Mouse (Mus musculus) heart, embryonic 10.5 days (tissue): ENCODE results near the gene Plk3. TPM values are rescaled to one million over a fixed set of nuclear protein-coding genes. Genes with fewer than 3 reads are reported as not detected.
"Not testable (repeated sequence)": the region's sequence is repeated elsewhere in the genome, so short reads cannot be mapped to it uniquely, and the experiment has no call there.

Source experiments
- DNase-seq: peaks from one replicate; pipeline ENCODE4 v3.0.0-alpha.2; 2017; ENCODE audit warnings: low spot score
- H3K27ac ChIP-seq: fragments of 300-500 bp; sonication (generic); 2 replicates; pipeline ENCODE4 v1.5.1; 2016; ENCODE audit warnings: mild to moderate bottlenecking
- H3K27me3 ChIP-seq: fragments of 300-500 bp; sonication (generic); 2 replicates; pipeline ENCODE4 v1.6.1; 2016; ENCODE audit warnings: mild to moderate bottlenecking; ENCODE audit not compliant: poor library complexity, insufficient read depth, severe bottlenecking
- H3K36me3 ChIP-seq: fragments of 300-500 bp; sonication (generic); 2 replicates; pipeline ENCODE4 v1.6.1; 2016; ENCODE audit warnings: mild to moderate bottlenecking, moderate library complexity
- H3K4me1 ChIP-seq: fragments of 300-500 bp; sonication (generic); 2 replicates; pipeline ENCODE4 v1.6.1; 2016; ENCODE audit warnings: mild to moderate bottlenecking
- H3K4me3 ChIP-seq: fragments of 300-500 bp; sonication (generic); 2 replicates; pipeline ENCODE4 v1.5.1; 2016; ENCODE audit warnings: mild to moderate bottlenecking, moderate library complexity
- H3K9me3 ChIP-seq: fragments of 300-500 bp; sonication (generic); 2 replicates; pipeline ENCODE4 v1.6.1; 2016; ENCODE audit warnings: mild to moderate bottlenecking, moderate library complexity
- WGBS: fragments of 180-500 bp; shearing (Covaris S2); methylation state at CpG from one replicate; pipeline ENCODE4 v1.1.7; 2016; 5-methylcytosine and 5-hydroxymethylcytosine counted together
- polyA plus RNA-seq: library from polyadenylated mRNA; unstranded; fragments of >200 nt; fragmentation: Nextera tagmentation; extraction: Ambion mirVana; gene quantifications from 2 replicates; pipeline ENCODE4 v1.2.1, GENCODE M21; 2016

Gene Plk3
- 1.5 and 2.4 TPM in 2 replicates for polyA plus RNA-seq

DNA sequence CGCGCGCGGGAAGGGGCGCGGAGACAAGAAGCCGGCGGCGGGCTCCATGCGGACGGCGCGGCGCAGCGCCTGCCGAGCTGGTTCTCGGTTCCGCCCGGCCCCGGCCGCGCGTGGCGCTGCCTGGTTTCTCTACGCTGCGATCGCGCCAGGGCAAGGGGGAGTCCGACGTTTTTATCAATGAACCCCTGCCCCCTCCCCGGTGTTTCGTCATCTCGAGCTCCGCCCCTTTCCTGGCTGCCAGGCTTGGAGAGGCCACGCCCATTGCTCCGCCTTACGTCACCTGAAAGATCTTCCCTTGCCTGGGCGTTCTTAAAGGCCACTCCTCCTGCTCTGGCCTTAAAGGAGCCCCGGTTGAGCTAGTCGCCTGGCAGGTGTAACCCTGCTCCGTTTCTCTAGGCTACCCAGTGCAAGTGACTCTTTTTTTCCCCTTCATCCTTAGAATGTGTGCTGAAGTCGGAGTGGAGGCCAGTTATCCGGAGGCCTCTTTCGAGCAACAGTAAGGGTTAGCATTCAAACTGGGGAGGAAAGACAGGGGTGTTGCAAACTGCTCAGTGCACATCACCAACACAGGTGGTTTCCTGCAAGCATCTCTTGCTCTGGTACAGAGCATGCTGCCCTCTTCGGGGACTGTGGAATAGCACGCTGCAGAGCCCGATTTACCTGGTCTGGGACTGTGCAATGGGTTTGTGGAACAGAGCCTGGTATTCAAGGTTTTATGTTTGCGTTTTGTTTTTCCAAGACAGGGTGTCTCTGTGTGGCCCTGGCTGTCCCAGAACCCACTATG is at the start of gene Plk3:
Gene Plk3 (minus strand): TSS at position 147 of the 784 bp plus-strand sequence.
- peak within 1 kb of the TSS; percentile 82 for H3K4me3 ChIP-seq
- H3K27ac ChIP-seq = peak within 1 kb of the TSS; percentile 85
- H3K27me3 ChIP-seq = peaks cover 41% of the 10 kb centered on the region
- H3K4me1 ChIP-seq = peaks cover 33% of the 10 kb centered on the region
- DNase-seq = peak; percentile 98
- H3K36me3 ChIP-seq = 0 out of 2 replicates have a peak, but pooled peaks cover 6% of the 10 kb centered on the region
- WGBS = 2% methylated on average over 48 of the region's 48 CpGs
- no peaks in the 10 kb centered on the region for H3K9me3 ChIP-seq

DNA sequence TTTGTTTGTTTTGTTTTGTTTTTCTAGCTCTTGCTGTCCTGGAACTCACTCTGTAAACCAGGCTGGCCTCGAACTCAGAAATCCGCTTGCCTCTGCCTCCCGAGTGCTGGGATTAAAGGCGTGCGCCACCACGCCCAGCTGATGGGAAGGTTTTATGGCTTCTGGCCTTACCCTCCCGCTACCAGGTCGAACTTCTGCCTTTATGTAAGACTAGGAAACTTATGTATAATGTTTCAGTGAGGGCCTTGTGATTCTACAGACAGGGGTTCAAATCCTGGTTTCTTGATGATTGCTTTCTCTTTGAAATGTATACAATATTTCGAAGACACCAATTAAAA is 49.0 kb upstream of the Plk3 start:
- Histone ChIP-seq H3K27ac (peak overlapping the region; percentile 90), H3K4me3 (peak overlapping the region; percentile 73), H3K36me3 (peaks cover 24% of the 10 kb centered on the region)
- not testable (repeated sequence) for H3K4me1 ChIP-seq, H3K9me3 ChIP-seq, H3K27me3 ChIP-seq, DNase-seq
- 16% methylated on average over 9 of the region's 9 CpGs for WGBS

DNA sequence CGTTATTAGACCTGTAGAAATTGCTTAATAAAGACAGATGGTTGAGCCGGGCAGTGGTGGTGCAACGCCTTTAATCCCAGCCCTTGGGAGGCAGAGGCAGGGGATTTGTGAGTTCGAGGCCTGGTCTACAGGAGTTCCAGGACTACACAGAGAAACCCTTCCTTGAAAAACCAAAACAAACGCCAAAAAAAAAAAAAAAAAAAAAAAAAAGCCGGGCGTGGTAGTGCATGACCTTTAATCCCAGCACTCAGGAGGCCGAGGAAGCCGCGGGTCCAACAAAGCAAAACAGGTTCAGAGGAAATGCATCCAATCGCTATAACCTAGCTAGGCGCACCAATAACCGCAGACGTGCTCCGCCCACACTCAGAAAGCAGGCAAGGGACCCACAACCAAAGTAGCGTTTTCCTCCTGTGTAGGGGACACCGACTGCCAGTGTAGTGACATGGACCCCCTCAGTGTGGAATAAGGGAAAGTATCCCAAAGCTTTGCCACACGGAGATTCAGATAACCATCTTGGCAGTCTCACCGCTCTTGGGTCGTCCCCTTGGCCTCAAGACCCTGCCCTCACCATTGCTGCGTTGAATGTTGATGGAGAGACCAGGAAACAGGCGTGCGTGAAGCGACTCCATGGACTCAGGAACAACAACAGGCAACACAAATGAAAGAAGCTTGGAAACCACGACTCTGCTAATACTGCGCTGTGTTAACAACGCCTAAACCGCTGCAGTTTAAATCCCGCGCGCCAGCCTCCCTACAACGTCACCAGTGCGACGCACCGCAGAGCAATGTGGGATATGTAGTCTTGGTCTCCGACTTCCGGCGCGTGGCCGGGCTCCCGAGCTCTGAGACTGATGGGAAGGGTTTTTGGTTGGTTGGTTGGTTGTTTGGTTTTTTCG is 48.3 kb upstream of the Plk3 start, which contains the start of gene Kif2c:
Gene Kif2c (minus strand): TSS at position 777 of the 896 bp plus-strand sequence.
- WGBS = 2% methylated on average over 42 of the region's 42 CpGs
- H3K4me3 ChIP-seq = peak within 1 kb of the TSS; percentile 73
- peaks cover 30% of the 10 kb centered on the region for H3K36me3 ChIP-seq
- peak; percentile 96 for DNase-seq
- no peaks in the 10 kb centered on the region for H3K27me3 ChIP-seq
- H3K9me3 ChIP-seq = no peaks in the 10 kb centered on the region
- peak within 1 kb of the TSS; percentile 90 for H3K27ac ChIP-seq
- H3K4me1 ChIP-seq = peaks cover 8% of the 10 kb centered on the region; the same call in 1 of the 2 replicates

DNA sequence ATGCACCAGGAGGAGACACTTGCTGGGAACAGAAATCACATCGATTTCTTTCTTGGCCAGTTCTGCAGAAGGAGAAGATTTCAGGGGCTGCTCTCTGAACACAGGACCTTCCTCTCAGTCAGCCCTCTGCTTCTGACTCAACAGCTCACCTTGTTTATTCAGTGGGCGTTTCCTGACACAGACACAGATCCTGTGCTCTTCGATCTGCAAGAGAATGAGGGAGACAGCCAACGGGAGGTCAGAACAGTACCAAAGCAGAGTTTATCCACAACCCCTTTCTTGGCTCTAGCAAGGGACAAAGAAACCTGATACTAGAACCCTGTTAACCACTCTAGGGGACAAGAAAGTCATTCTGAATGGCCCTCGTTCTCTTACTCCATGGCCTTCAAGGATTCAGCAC is 36.2 kb upstream of the Plk3 start:
- H3K9me3 ChIP-seq = no peaks in the 10 kb centered on the region
- no peaks in the 10 kb centered on the region for H3K27me3 ChIP-seq
- H3K4me3 ChIP-seq = no peak overlapping the region
- no peak overlapping the region for H3K27ac ChIP-seq
- peaks cover 98% of the 10 kb centered on the region for H3K36me3 ChIP-seq
- no peaks in the 10 kb centered on the region for H3K4me1 ChIP-seq
- WGBS = 89% methylated on average over 5 of the region's 5 CpGs
- no peak for DNase-seq

DNA sequence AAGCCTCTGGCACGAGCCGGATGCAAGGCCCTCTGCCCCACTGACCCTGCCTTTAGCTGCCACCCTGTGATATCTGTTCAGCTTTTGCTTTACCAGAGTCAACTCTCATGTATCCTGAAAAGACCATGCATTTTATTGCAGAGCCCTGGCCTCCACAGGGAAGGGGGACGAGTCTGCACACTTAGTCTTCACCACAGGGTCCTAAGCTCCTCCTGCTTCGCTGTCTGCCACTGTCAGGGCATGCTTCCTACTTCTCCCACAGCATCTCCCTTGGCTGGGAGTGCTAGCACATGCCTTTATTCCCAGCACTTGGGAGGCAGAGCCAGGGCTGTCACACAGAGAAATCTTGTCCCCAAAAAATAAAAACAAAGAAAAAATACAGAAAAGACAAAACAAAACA is 27.4 kb upstream of the Plk3 start:
- Histone ChIP-seq H3K27me3 (no peaks in the 10 kb centered on the region), H3K4me3 (no peak overlapping the region), H3K9me3 (no peaks in the 10 kb centered on the region), H3K4me1 (no peaks in the 10 kb centered on the region), H3K27ac (no peak overlapping the region), H3K36me3 (peaks cover 74% of the 10 kb centered on the region)
- no peak for DNase-seq
- WGBS = 83% methylated on average over 4 of the region's 4 CpGs

DNA sequence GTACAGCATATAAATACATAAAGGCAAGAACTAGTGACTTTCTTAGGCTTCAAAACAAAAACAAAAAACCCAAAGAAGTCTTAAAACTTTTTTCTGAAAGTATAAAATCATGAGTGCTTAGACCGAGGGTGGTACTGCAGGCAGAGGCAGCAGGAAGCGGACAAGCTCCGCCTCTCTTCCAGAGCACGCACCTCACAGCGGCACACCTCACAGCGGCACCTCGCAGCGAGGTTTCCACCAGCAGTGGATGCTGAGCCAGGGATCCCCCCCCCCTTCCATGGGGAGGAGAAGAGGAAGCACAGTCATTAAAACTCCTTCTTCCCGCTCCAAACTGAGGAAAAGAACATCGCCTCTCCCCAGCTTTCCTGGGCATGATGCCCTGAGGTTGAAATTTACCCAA is 25.9 kb upstream of the Plk3 start:
- H3K27ac ChIP-seq = no peak overlapping the region
- no peak overlapping the region for H3K4me3 ChIP-seq
- no peaks in the 10 kb centered on the region for H3K9me3 ChIP-seq
- 0 out of 2 replicates have a peak, but pooled peaks cover 2% of the 10 kb centered on the region for H3K4me1 ChIP-seq
- WGBS = 89% methylated on average over 10 of the region's 10 CpGs
- H3K27me3 ChIP-seq = no peaks in the 10 kb centered on the region
- H3K36me3 ChIP-seq = peaks cover 65% of the 10 kb centered on the region
- no peak for DNase-seq

DNA sequence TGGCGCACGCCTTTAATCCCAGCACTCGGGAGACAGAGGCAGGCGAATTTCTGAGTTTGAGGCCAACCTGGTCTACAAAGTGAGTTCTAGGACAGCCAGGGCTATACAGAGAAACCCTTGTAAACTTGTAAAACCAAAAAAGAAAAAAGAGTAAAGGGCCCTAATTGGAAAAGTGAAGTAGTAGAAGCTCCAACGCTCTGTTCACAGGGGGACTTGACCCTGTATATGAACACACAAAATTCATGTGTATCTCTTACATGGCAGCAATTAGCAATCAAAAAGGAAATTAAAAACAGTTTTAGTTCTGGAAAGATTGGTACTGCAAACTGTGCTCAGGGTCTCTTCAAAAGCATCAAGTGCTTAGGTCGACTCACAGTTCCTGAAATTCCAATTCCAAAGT is 22.6 kb upstream of the Plk3 start:
- DNase-seq = no peak
- H3K4me1 ChIP-seq = peaks cover 25% of the 10 kb centered on the region; the same call in 1 of the 2 replicates
- H3K27ac ChIP-seq = peak overlapping the region; percentile 99
- peaks cover 65% of the 10 kb centered on the region for H3K36me3 ChIP-seq
- WGBS = 32% methylated on average over 6 of the region's 6 CpGs
- peak overlapping the region; percentile 99 for H3K4me3 ChIP-seq
- H3K27me3 ChIP-seq = no peaks in the 10 kb centered on the region
- no peaks in the 10 kb centered on the region for H3K9me3 ChIP-seq

DNA sequence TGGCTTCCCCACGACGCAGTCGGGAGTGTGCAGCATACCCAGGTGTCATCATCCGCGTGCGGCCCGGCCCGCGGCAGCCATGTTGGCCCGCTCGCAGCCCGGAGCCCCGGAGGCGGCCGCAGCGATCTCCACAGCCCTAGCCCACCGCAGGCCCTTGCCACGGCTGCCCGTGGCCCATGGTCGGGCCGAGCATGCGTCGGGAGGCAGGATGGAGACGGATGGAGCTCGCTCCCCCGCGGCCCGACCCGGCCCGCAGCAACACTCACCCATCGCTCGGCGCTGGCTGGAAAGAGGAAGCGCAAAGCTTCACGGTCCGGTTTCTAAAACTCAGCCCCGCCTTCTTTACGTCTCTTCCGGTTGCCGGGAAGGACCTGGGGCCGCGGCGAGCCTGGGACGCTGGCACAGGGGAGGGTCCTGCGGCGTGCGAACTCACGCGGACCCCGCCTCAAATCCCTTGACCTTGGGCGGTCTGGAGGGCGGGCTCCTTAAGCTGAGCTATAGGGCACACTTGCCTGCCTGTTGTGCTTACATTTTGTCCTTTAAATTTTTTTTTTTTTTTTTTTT is 22.1 kb upstream of the Plk3 start, which contains the start of gene Rps8:
Gene Rps8 (minus strand): TSS at position 452 of the 564 bp plus-strand sequence.
- Histone ChIP-seq H3K9me3 (no peaks in the 10 kb centered on the region), H3K27ac (peak within 1 kb of the TSS; percentile 99), H3K27me3 (no peaks in the 10 kb centered on the region), H3K36me3 (peaks cover 65% of the 10 kb centered on the region), H3K4me3 (peak within 1 kb of the TSS; percentile 99), H3K4me1 (peaks cover 25% of the 10 kb centered on the region; the same call in 1 of the 2 replicates)
- WGBS = 0% methylated on average over 52 of the region's 52 CpGs
- DNase-seq = peak; percentile 96

DNA sequence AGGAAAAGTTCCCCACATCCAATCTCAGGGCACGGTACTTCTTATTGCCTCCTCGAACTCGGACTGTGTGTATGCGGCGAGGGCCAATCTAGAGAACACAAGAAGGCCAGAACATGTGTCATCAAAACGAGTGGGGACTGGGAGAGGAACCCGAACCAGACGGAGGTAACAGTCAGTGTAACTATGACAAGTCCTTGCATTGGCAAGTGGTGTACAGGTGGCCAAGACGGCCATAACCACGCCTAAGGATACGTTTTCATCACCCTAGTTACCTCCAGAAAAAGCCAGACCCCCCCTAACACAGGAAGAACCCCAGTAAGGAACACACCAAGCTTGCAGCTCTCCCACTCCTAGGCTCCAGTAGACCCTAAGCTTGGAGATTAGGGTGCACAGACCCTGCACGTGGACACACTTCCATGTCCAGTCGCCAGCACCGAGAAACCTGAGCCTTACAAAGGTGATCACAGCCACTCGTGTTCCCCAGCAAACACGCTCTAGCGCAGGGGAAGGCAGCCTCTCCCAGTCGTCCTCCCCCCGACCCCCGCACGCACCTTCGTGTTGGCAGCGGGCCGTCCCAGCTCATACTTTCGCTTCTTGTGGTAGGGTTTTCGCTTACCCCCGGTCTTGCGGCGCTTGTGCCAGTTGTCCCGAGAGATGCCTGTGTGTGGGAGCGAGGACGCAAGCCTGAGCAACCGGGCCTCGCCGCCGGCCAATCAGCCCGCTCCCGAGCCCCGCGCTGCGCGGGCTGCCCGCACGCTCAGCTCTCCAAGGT is 21.4 kb upstream of the Plk3 start:
- no peak for DNase-seq
- H3K4me1 ChIP-seq = peaks cover 25% of the 10 kb centered on the region; the same call in 1 of the 2 replicates
- peak overlapping the region; percentile 99 for H3K27ac ChIP-seq
- H3K36me3 ChIP-seq = peaks cover 66% of the 10 kb centered on the region
- H3K27me3 ChIP-seq = no peaks in the 10 kb centered on the region
- no peaks in the 10 kb centered on the region for H3K9me3 ChIP-seq
- WGBS = 1% methylated on average over 44 of the region's 44 CpGs
- H3K4me3 ChIP-seq = peak overlapping the region; percentile 99

DNA sequence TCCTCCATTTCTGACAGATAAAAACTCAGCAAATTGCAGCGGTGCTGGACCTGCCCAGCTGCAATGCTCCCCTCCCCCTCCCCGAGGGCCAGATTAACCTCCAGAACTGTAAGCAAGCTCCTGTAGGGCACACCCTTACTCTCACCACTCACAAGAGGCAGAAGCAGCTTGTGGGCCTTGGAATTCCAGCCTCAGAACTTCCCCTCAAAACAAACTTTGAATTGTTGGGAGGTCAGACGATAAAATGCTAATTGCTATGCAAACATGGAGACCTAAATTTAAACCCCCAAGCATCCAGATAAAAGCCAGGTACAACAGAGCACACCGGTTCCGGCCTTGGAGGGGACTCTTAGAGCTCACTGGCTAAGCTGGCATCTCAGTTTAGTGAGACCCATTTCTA is 19.0 kb upstream of the Plk3 start:
- peak; percentile 73 for DNase-seq
- Histone ChIP-seq H3K36me3 (peaks cover 71% of the 10 kb centered on the region), H3K4me3 (no peak overlapping the region), H3K27me3 (no peaks in the 10 kb centered on the region), H3K27ac (no peak overlapping the region), H3K9me3 (no peaks in the 10 kb centered on the region), H3K4me1 (peaks cover 25% of the 10 kb centered on the region; the same call in 1 of the 2 replicates)
- WGBS = 78% methylated on average over 5 of the region's 5 CpGs

DNA sequence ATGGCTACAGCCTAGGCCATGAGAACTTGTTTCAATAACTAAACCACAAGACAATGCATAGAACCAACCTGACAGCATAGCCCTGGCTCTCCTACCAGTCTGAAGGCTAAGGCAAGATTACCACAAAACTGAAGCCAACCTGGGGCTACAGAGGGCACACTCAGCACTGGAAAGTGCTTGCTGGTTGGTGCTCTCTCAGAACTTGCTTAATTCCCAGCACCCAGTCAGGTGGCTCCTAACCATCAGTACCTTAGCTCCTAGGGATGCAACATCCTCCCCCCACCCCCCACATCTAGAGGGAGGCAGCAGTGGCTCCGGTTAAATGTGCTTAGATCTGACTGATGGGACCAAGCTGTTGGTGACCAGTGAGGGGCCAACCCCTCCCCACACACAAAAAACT is 17.7 kb upstream of the Plk3 start:
- no peak overlapping the region for H3K27ac ChIP-seq
- DNase-seq = peak; percentile 73
- no peaks in the 10 kb centered on the region for H3K9me3 ChIP-seq
- no peak overlapping the region for H3K4me3 ChIP-seq
- peaks cover 25% of the 10 kb centered on the region; the same call in 1 of the 2 replicates for H3K4me1 ChIP-seq
- 76% methylated on average over 1 of the region's 1 CpGs for WGBS
- peaks cover 71% of the 10 kb centered on the region for H3K36me3 ChIP-seq
- H3K27me3 ChIP-seq = no peaks in the 10 kb centered on the region

DNA sequence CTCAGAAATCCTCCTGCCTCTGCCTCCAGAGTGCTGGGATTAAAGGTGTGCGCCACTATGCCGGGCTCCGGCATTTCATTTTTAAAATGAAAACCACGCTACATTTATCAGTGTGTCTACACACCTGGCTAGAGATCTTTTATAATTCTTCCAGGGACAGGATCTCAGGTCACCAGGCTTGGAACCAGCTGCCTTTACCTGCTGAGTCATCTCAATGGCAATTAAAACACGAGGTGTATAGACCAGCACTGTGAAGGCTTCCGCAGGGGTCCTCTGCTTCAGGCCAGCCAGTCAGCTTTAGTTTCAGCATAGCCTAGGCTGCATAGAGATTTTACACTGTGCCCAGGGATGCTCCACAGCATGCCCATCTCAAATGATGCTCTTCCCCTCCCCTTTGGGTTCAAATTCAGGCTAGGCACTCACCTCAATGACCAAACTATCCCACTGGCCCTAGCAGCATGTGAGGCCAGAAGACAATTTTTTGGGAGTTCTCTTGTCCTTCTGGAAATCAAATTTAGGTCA is 16.5 kb upstream of the Plk3 start:
- no peaks in the 10 kb centered on the region for H3K9me3 ChIP-seq
- no peak overlapping the region for H3K27ac ChIP-seq
- no peaks in the 10 kb centered on the region for H3K27me3 ChIP-seq
- H3K4me3 ChIP-seq = no peak overlapping the region
- peaks cover 25% of the 10 kb centered on the region; the same call in 1 of the 2 replicates for H3K4me1 ChIP-seq
- DNase-seq = peak; percentile 72
- WGBS = 83% methylated on average over 6 of the region's 6 CpGs
- H3K36me3 ChIP-seq = peaks cover 71% of the 10 kb centered on the region
